Mouse (Mus musculus) heart, postnatal 0 days (tissue): ENCODE data around the gene Ppp1r36. TPM values are rescaled to one million over a fixed set of nuclear protein-coding genes. Genes with fewer than 3 reads are reported as not detected.

Source experiments
- ATAC-seq: fragments of 200-750 bp; cut with Nextera tagmentation; 2 replicates; pipeline ENCODE4 v1.8.0; 2017; ENCODE audit warnings: low read depth, moderate number of reproducible peaks, moderate library complexity; ENCODE audit not compliant: insufficient read depth
- DNase-seq: peaks from one replicate; pipeline ENCODE4 v3.0.0-alpha.2; 2016; ENCODE audit warnings: low spot score
- H3K27ac ChIP-seq: fragments of 300-500 bp; sonication (generic); 2 replicates; pipeline ENCODE4 v1.5.1; 2014; ENCODE audit warnings: low read depth, mild to moderate bottlenecking
- H3K27me3 ChIP-seq: fragments of 300-500 bp; sonication (generic); 2 replicates; pipeline ENCODE4 v1.6.1; 2014; ENCODE audit warnings: low read length, mixed read lengths; ENCODE audit not compliant: control insufficient read depth, insufficient read depth
- H3K36me3 ChIP-seq: fragments of 300-500 bp; sonication (generic); replicated peaks from 2 replicates; pipeline ENCODE4 v1.6.1; 2014; ENCODE audit warnings: low read length, mixed read lengths; ENCODE audit not compliant: control insufficient read depth, insufficient read depth
- H3K4me1 ChIP-seq: fragments of 300-500 bp; sonication (generic); 2 replicates; pipeline ENCODE4 v1.6.1; 2014; ENCODE audit warnings: antibody characterized with exemption; ENCODE audit not compliant: control insufficient read depth, insufficient read depth
- H3K4me2 ChIP-seq: fragments of 300-500 bp; sonication (generic); 2 replicates; pipeline ENCODE4 v1.6.1; 2014; ENCODE audit warnings: low read depth, mild to moderate bottlenecking, low read length, moderate library complexity
- H3K4me3 ChIP-seq: fragments of 300-500 bp; sonication (generic); 2 replicates; pipeline ENCODE4 v1.5.1; 2014; ENCODE audit warnings: low read depth, low read length
- H3K9ac ChIP-seq: fragments of 300-500 bp; sonication (generic); replicated peaks from 2 replicates; pipeline ENCODE4 v1.6.1; 2014; ENCODE audit warnings: low read depth, low read length, mixed read lengths
- H3K9me3 ChIP-seq: fragments of 300-500 bp; sonication (generic); replicated peaks from 2 replicates; pipeline ENCODE4 v1.6.1; 2016; ENCODE audit warnings: low read length; ENCODE audit not compliant: control insufficient read depth
- CTCF ChIP-seq: IDR thresholded peaks from 2 replicates; pipeline ENCODE4 v1.5.1; 2016; ENCODE audit warnings: antibody characterized with exemption, control low read depth, low read depth
- EP300 ChIP-seq: IDR thresholded peaks from 2 replicates; pipeline ENCODE4 v1.6.1; 2016; ENCODE audit warnings: antibody characterized with exemption, low read depth
- WGBS: fragments of 180-500 bp; shearing (Covaris S2); extraction: QIAGEN DNeasy Blood & Tissue Kit; methylation state at CpG from one replicate; pipeline ENCODE4 v1.1.7; 2014; 5-methylcytosine and 5-hydroxymethylcytosine counted together
- polyA plus RNA-seq: library from polyadenylated mRNA; unstranded; fragments of >200 nt; fragmentation: Nextera tagmentation; extraction: Ambion mirVana; gene quantifications from 2 replicates; pipeline ENCODE4 v1.2.1, GENCODE M21; 2015
- total RNA-seq: library from RNA; depleted of rRNA; stranded (reverse); fragments of >200 nt; gene quantifications from 2 replicates; pipeline ENCODE4 v1.2.3, GENCODE M21; 2014; ENCODE audit warnings: low replicate concordance

Ppp1r36 gene
- total and polyA plus RNA-seq, 2 experiments from 2014 or later: 1.7 TPM; not detected in 1

- no peak for TF ChIP-seq EP300
- TF ChIP-seq CTCF: no peak
- peak; percentile 57; the same call in 1 of the 2 replicates for ATAC-seq
- WGBS: 45% methylated on average over 4 of the region's 4 CpGs
- Histone ChIP-seq H3K4me1 (no peaks in the 10 kb centered on the region), H3K36me3 (no peaks in the 10 kb centered on the region), H3K4me3 (no peak overlapping the region), H3K9ac (no peak overlapping the region), H3K27me3 (no peaks in the 10 kb centered on the region), H3K9me3 (no peaks in the 10 kb centered on the region), H3K27ac (no peak overlapping the region), H3K4me2 (no peak overlapping the region)
- DNase-seq: no peak
These were observed 41.7 kb downstream of the Ppp1r36 start for GRCm38 (mm10) chr12:76459032-76459431.

- DNase-seq: peak; percentile 25
- TF ChIP-seq CTCF (no peak), EP300 (no peak)
- H3K9ac ChIP-seq: no peak overlapping the region
- no peaks in the 10 kb centered on the region for H3K36me3 ChIP-seq
- H3K4me2 ChIP-seq: no peak overlapping the region
- no peaks in the 10 kb centered on the region for H3K27me3 ChIP-seq
- 85% methylated on average over 9 of the region's 9 CpGs for WGBS
- H3K27ac ChIP-seq: no peak overlapping the region
- no peak overlapping the region for H3K4me3 ChIP-seq
- 0 out of 2 replicates have a peak, but pooled peaks have one; percentile 27 for ATAC-seq
- H3K9me3 ChIP-seq: no peaks in the 10 kb centered on the region
- H3K4me1 ChIP-seq: peaks cover 10% of the 10 kb centered on the region; the same call in 1 of the 2 replicates
These were observed 46.1 kb downstream of the Ppp1r36 start for GRCm38 (mm10) chr12:76463391-76463790.

GRCm38 (mm10) chr12:76464651-76465252 lies 47.4 kb downstream of the Ppp1r36 start:
- H3K9ac ChIP-seq: no peak overlapping the region
- H3K27me3 ChIP-seq: no peaks in the 10 kb centered on the region
- no peaks in the 10 kb centered on the region for H3K9me3 ChIP-seq
- no peaks in the 10 kb centered on the region for H3K36me3 ChIP-seq
- H3K4me1 ChIP-seq: peaks cover 10% of the 10 kb centered on the region; the same call in 1 of the 2 replicates
- H3K27ac ChIP-seq: no peak overlapping the region
- 41% methylated on average over 12 of the region's 12 CpGs for WGBS
- no peak for TF ChIP-seq CTCF
- TF ChIP-seq EP300: no peak
- ATAC-seq (no peak), DNase-seq (no peak)
- no peak overlapping the region for H3K4me2 ChIP-seq
- no peak overlapping the region for H3K4me3 ChIP-seq

GRCm38 (mm10) chr12:76466651-76467050 lies 49.3 kb downstream of the Ppp1r36 start:
- Histone ChIP-seq H3K27ac (no peak overlapping the region), H3K9ac (no peak overlapping the region), H3K4me1 (peaks cover 10% of the 10 kb centered on the region; the same call in 1 of the 2 replicates), H3K4me3 (no peak overlapping the region), H3K9me3 (no peaks in the 10 kb centered on the region), H3K36me3 (no peaks in the 10 kb centered on the region), H3K4me2 (no peak overlapping the region), H3K27me3 (no peaks in the 10 kb centered on the region)
- WGBS: 53% methylated on average over 7 of the region's 7 CpGs
- no peak for ATAC-seq
- DNase-seq: no peak
- TF ChIP-seq EP300 (no peak), CTCF (no peak)

- WGBS: 42% methylated on average over 7 of the region's 7 CpGs
- Histone ChIP-seq H3K36me3 (no peaks in the 10 kb centered on the region), H3K4me3 (no peak overlapping the region), H3K4me2 (no peak overlapping the region), H3K4me1 (peaks cover 10% of the 10 kb centered on the region; the same call in 1 of the 2 replicates), H3K9ac (no peak overlapping the region), H3K9me3 (no peaks in the 10 kb centered on the region), H3K27me3 (no peaks in the 10 kb centered on the region), H3K27ac (no peak overlapping the region)
- DNase-seq: no peak
- no peak for ATAC-seq
- TF ChIP-seq CTCF (no peak), EP300 (no peak)
These were observed 49.9 kb downstream of the Ppp1r36 start for GRCm38 (mm10) chr12:76467256-76467655.

- Histone ChIP-seq H3K9me3 (no peaks in the 10 kb centered on the region), H3K27me3 (no peaks in the 10 kb centered on the region), H3K4me3 (no peak overlapping the region), H3K9ac (no peak overlapping the region), H3K36me3 (no peaks in the 10 kb centered on the region), H3K4me1 (0 out of 2 replicates have a peak, but pooled peaks cover under 1% of the 10 kb centered on the region), H3K27ac (no peak overlapping the region), H3K4me2 (no peak overlapping the region)
- WGBS: 10% methylated on average over 4 of the region's 4 CpGs
- 0 out of 2 replicates have a peak, but pooled peaks have one; percentile 19 for TF ChIP-seq EP300
- peak; percentile 74 for TF ChIP-seq CTCF
- DNase-seq (peak; percentile 67), ATAC-seq (peak; percentile 27; the same call in 1 of the 2 replicates)
These were observed 54.7 kb downstream of the Ppp1r36 start for GRCm38 (mm10) chr12:76472046-76472445.
